Mouse (Mus musculus) liver, embryonic 13.5 days (tissue): Measurements from ENCODE around the gene Atf4. TPM values are rescaled to one million over a fixed set of nuclear protein-coding genes. Genes with fewer than 3 reads are reported as not detected.

Experiments used
- ATAC-seq: fragments of 200-750 bp; cut with Nextera tagmentation; 2 replicates; pipeline ENCODE4 v1.8.0; 2017; ENCODE audit warnings: low read depth, mild to moderate bottlenecking, moderate number of reproducible peaks, moderate library complexity
- DNase-seq: peaks from one replicate; pipeline ENCODE4 v3.0.0; 2022
- H3K27ac ChIP-seq: fragments of 300-500 bp; sonication (generic); 2 replicates; pipeline ENCODE4 v1.5.1; 2015; ENCODE audit warnings: moderate library complexity, mild to moderate bottlenecking, inconsistent platforms
- H3K27me3 ChIP-seq: fragments of 300-500 bp; sonication (generic); 2 replicates; pipeline ENCODE4 v1.6.1; 2015; ENCODE audit warnings: mild to moderate bottlenecking, inconsistent platforms
- H3K36me3 ChIP-seq: fragments of 300-500 bp; sonication (generic); 2 replicates; pipeline ENCODE4 v1.6.1; 2015; ENCODE audit warnings: mild to moderate bottlenecking, inconsistent platforms
- H3K4me1 ChIP-seq: fragments of 300-500 bp; sonication (generic); replicated peaks from 2 replicates; pipeline ENCODE4 v1.6.1; 2015; ENCODE audit warnings: inconsistent platforms
- H3K4me2 ChIP-seq: fragments of 300-500 bp; sonication (generic); 2 replicates; pipeline ENCODE4 v1.6.1; 2015; ENCODE audit warnings: inconsistent platforms, mild to moderate bottlenecking, moderate library complexity
- H3K4me3 ChIP-seq: fragments of 300-500 bp; sonication (generic); replicated peaks from 2 replicates; pipeline ENCODE4 v1.5.1; 2015; ENCODE audit warnings: mild to moderate bottlenecking, inconsistent platforms
- H3K9ac ChIP-seq: fragments of 300-500 bp; sonication (generic); 2 replicates; pipeline ENCODE4 v1.6.1; 2015; ENCODE audit warnings: mild to moderate bottlenecking, inconsistent platforms
- H3K9me3 ChIP-seq: fragments of 300-500 bp; sonication (generic); replicated peaks from 2 replicates; pipeline ENCODE4 v1.6.1; 2016; ENCODE audit warnings: inconsistent platforms
- WGBS: fragments of 180-500 bp; shearing (Covaris S2); methylation state at CpG from one replicate; pipeline ENCODE4 v1.1.7; 2015; ENCODE audit not compliant: insufficient replicate concordance; 5-methylcytosine and 5-hydroxymethylcytosine counted together
- polyA plus RNA-seq: library from polyadenylated mRNA; unstranded; fragments of >200 nt; fragmentation: Nextera tagmentation; extraction: Ambion mirVana; gene quantifications from 2 replicates; pipeline ENCODE4 v1.2.1, GENCODE M21; 2015

The Atf4 gene
- polyA plus RNA-seq, 1 experiment from 2014 or later, result 138 TPM

- no peaks in the 10 kb centered on the region for H3K27me3 ChIP-seq
- peak within 1 kb of the TSS; percentile 86 for H3K9ac ChIP-seq
- WGBS, result under 1% methylated on average over 66 of the region's 66 CpGs
Measured at GRCm38 (mm10) chr15:80263610-80264575, 8.9 kb downstream of the Atf4 start, which contains the start of gene Rps19bp1. Gene Rps19bp1 (minus strand): TSS chr15:80264315.

GRCm38 (mm10) chr15:80266281-80266680 is 11.3 kb downstream of the Atf4 start:
- Histone ChIP-seq H3K36me3 (peaks cover 7% of the 10 kb centered on the region), H3K9me3 (0 out of 2 replicates have a peak, but pooled peaks cover 4% of the 10 kb centered on the region), H3K4me3 (no peak overlapping the region), H3K4me2 (no peak overlapping the region), H3K4me1 (peaks cover 26% of the 10 kb centered on the region), H3K27me3 (no peaks in the 10 kb centered on the region), H3K27ac (no peak overlapping the region), H3K9ac (no peak overlapping the region)
- ATAC-seq (no peak), DNase-seq (peak; percentile 52)
- WGBS, result 0% methylated on average over 2 of the region's 2 CpGs

More at GRCm38 (mm10) chr15:80263610-80264575, 8.9 kb downstream of the Atf4 start, which contains the start of gene Rps19bp1:
- peak within 1 kb of the TSS; percentile 76 for H3K27ac ChIP-seq
- peak within 1 kb of the TSS; percentile 90 for H3K4me2 ChIP-seq
- DNase-seq (peak; percentile 93), ATAC-seq (peak; percentile 93)
- H3K9me3 ChIP-seq, result no peaks in the 10 kb centered on the region
- peak within 1 kb of the TSS; percentile 80 for H3K4me3 ChIP-seq
- peaks cover 48% of the 10 kb centered on the region for H3K4me1 ChIP-seq
- peaks cover 30% of the 10 kb centered on the region for H3K36me3 ChIP-seq

DNA sequence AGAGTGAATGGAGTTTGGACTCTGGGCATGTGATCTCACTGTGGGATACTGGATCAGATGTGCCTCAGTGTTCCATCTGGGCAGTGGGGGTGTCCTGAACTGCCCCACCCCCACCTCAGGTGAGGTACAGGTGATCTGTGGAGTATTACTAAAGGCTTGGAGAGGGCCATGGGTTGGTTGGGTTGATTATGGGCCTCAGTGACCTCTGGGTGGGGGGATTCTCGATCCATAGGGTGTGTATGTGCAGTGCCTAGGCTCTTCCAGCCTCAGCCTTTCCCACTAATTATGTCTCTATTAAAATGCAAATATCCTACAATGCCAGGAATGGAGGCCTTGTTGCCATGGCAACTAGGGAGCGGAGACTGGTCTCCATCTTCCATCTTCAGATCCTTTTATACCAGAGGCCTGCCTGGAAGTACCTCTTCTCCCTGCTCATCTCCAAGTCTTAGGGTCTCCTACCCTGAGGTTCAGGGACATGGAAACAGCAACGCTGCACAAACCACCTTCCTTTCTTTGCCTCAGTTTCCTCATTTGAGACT is 16.9 kb downstream of the Atf4 start:
- DNase-seq, result no peak
- Histone ChIP-seq H3K27ac (no peak overlapping the region), H3K4me1 (no peaks in the 10 kb centered on the region), H3K9me3 (0 out of 2 replicates have a peak, but pooled peaks cover 4% of the 10 kb centered on the region), H3K36me3 (no peaks in the 10 kb centered on the region), H3K27me3 (0 out of 2 replicates have a peak, but pooled peaks cover 4% of the 10 kb centered on the region), H3K4me2 (no peak overlapping the region), H3K9ac (no peak overlapping the region), H3K4me3 (no peak overlapping the region)
- no peak for ATAC-seq
- 51% methylated on average over 3 of the region's 3 CpGs for WGBS

GRCm38 (mm10) chr15:80277107-80277506 is 22.1 kb downstream of the Atf4 start:
- no peak for DNase-seq
- Histone ChIP-seq H3K27ac (no peak overlapping the region), H3K36me3 (no peaks in the 10 kb centered on the region), H3K9ac (no peak overlapping the region), H3K4me3 (no peak overlapping the region), H3K9me3 (no peaks in the 10 kb centered on the region), H3K4me1 (no peaks in the 10 kb centered on the region), H3K27me3 (peaks cover 24% of the 10 kb centered on the region), H3K4me2 (no peak overlapping the region)
- WGBS, result 30% methylated on average over 9 of the region's 9 CpGs
- no peak for ATAC-seq

DNA sequence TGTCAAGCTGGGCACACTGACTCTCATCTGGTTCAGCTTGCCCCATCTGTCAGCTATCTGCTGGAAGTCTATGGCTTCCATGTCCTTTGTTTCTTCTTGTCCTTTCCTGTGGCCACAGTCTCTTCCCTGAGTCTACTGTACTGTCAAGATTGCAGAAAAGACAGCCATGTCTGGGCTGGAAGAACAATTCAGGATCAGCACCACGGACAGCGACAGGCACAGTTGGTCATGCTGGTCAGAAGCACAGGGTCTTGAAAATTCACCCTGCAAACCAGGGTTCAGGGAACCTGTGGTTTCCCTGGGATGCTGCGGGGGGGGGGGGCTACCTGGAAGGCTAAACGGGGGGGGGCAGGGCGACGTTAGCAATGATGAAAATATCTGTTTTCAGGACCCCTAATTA is 22.6 kb downstream of the Atf4 start:
- DNase-seq (no peak), ATAC-seq (no peak)
- H3K4me1 ChIP-seq, result no peaks in the 10 kb centered on the region
- H3K9me3 ChIP-seq, result no peaks in the 10 kb centered on the region
- WGBS, result under 1% methylated on average over 6 of the region's 6 CpGs
- peaks cover 28% of the 10 kb centered on the region for H3K27me3 ChIP-seq
- no peak overlapping the region for H3K4me2 ChIP-seq
- H3K27ac ChIP-seq, result no peak overlapping the region
- no peak overlapping the region for H3K9ac ChIP-seq
- H3K36me3 ChIP-seq, result no peaks in the 10 kb centered on the region
- no peak overlapping the region for H3K4me3 ChIP-seq

GRCm38 (mm10) chr15:80278121-80278759 is 23.3 kb downstream of the Atf4 start:
- no peaks in the 10 kb centered on the region for H3K36me3 ChIP-seq
- H3K4me1 ChIP-seq, result no peaks in the 10 kb centered on the region
- H3K9me3 ChIP-seq, result no peaks in the 10 kb centered on the region
- H3K9ac ChIP-seq, result no peak overlapping the region
- WGBS, result 45% methylated on average over 5 of the region's 5 CpGs
- ATAC-seq (no peak), DNase-seq (no peak)
- H3K27ac ChIP-seq, result no peak overlapping the region
- no peak overlapping the region for H3K4me3 ChIP-seq
- no peak overlapping the region for H3K4me2 ChIP-seq
- peaks cover 34% of the 10 kb centered on the region for H3K27me3 ChIP-seq

- Histone ChIP-seq H3K27ac (no peak overlapping the region), H3K4me3 (no peak overlapping the region), H3K4me1 (no peaks in the 10 kb centered on the region), H3K27me3 (peaks cover 41% of the 10 kb centered on the region), H3K36me3 (no peaks in the 10 kb centered on the region), H3K4me2 (no peak overlapping the region), H3K9me3 (no peaks in the 10 kb centered on the region), H3K9ac (no peak overlapping the region)
- no peak for ATAC-seq
- WGBS, result 57% methylated on average over 2 of the region's 2 CpGs
- no peak for DNase-seq
Measured at GRCm38 (mm10) chr15:80279053-80279452, 24.1 kb downstream of the Atf4 start.

DNA sequence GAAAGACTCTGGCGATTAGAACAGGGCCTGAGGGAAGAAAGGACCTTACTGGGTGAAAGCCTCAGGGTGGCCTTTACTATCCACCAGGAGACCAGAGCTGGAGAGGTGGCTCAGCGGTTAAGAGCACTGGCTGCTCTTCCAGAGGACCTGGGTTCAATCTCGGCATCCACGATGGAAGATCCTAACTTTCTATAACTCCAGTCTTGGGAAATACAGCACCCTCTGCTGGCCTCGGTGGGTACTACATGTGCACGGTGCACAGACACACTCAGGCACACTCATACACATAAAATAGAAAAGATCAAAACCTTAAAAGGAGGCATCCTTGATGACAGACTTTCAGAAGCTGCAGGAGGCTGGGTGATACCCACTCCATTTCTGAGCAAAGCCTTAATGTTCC is 25.7 kb downstream of the Atf4 start:
- DNase-seq, result no peak
- 20% methylated on average over 6 of the region's 6 CpGs for WGBS
- Histone ChIP-seq H3K4me2 (no peak overlapping the region), H3K27ac (no peak overlapping the region), H3K9ac (no peak overlapping the region), H3K4me3 (no peak overlapping the region), H3K36me3 (no peaks in the 10 kb centered on the region), H3K27me3 (peaks cover 55% of the 10 kb centered on the region), H3K9me3 (no peaks in the 10 kb centered on the region), H3K4me1 (no peaks in the 10 kb centered on the region)
- ATAC-seq, result no peak

DNA sequence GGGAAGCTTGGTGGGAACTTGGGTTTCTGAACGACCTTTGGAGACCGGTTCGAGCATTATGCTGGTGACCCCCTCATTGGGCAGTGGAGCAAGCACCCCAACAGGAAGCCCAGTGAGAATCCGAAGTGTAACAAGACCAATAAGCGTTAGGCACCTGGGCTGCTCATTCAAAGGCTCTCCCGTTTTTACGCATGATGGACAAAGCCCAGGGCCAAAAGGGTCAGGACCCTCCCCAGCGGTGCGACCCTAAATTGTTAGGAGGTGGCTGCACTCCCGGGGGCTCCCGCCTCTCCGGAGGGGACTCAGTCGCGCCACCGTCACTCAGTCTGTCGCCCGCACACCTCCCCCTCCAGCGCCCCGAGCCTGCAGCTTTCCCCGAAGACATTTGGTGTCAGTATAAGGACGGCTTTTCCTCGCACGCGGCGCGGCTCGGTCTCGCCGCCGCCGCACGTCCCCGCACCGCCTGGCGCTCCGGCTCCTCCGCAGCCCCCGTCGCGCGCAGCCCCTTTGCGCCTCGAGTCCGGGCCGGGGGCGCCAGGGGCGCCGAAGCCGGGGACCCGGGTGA is 31.9 kb downstream of the Atf4 start, which contains the start of gene Cacna1i:
Gene Cacna1i (plus strand): TSS at position 388 of the 565 bp plus-strand sequence.
- peaks cover 96% of the 10 kb centered on the region for H3K27me3 ChIP-seq
- no peaks in the 10 kb centered on the region for H3K36me3 ChIP-seq
- peaks cover 5% of the 10 kb centered on the region; the same call in 1 of the 2 replicates for H3K4me1 ChIP-seq
- DNase-seq (no peak), ATAC-seq (no peak)
- H3K4me2 ChIP-seq, result peak within 1 kb of the TSS; percentile 59
- no peaks in the 10 kb centered on the region for H3K9me3 ChIP-seq
- H3K4me3 ChIP-seq, result peak within 1 kb of the TSS; percentile 36
- H3K9ac ChIP-seq, result no peak within 1 kb of the TSS
- no peak within 1 kb of the TSS for H3K27ac ChIP-seq
- WGBS, result 2% methylated on average over 46 of the region's 50 CpGs

- no peak for DNase-seq
- Histone ChIP-seq H3K4me2 (peak overlapping the region; percentile 59), H3K4me3 (peak overlapping the region; percentile 36), H3K27me3 (peaks cover 91% of the 10 kb centered on the region), H3K36me3 (no peaks in the 10 kb centered on the region), H3K9me3 (no peaks in the 10 kb centered on the region), H3K9ac (no peak overlapping the region), H3K4me1 (peaks cover 5% of the 10 kb centered on the region; the same call in 1 of the 2 replicates), H3K27ac (no peak overlapping the region)
- ATAC-seq, result no peak
- WGBS, result 6% methylated on average over 23 of the region's 23 CpGs
Measured at GRCm38 (mm10) chr15:80288036-80288435, 33.1 kb downstream of the Atf4 start.

DNA sequence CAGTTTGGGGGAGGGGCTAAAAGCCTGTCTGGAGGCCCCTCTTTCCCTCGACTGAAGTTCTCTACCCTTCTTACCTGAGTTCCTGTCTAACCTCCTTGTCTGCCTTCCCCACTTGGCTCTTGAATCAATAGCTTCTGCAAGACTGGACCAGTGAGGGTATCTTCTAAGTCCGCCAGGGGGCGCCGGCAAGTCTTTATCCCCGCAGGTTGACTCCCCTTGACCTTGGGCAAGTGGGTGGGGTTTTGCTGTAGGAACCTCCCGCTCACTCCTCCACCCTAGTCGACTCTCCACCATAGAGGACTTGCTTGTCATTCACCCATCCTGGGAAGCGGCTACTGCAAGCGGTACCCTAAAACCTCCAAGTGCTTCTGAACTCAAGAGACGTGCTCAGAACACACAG is 34.5 kb downstream of the Atf4 start:
- ATAC-seq (peak; percentile 61; the same call in 1 of the 2 replicates), DNase-seq (peak; percentile 62)
- 3% methylated on average over 10 of the region's 10 CpGs for WGBS
- H3K9ac ChIP-seq, result no peak overlapping the region
- no peaks in the 10 kb centered on the region for H3K36me3 ChIP-seq
- no peak overlapping the region for H3K4me2 ChIP-seq
- H3K9me3 ChIP-seq, result no peaks in the 10 kb centered on the region
- peaks cover 5% of the 10 kb centered on the region; the same call in 1 of the 2 replicates for H3K4me1 ChIP-seq
- no peak overlapping the region for H3K27ac ChIP-seq
- no peak overlapping the region for H3K4me3 ChIP-seq
- peaks cover 77% of the 10 kb centered on the region for H3K27me3 ChIP-seq
